Mouse (Mus musculus): Measurements from ENCODE around the gene Wipi2. TPM values are rescaled to one million over a fixed set of nuclear protein-coding genes. Genes with fewer than 3 reads are reported as not detected.

The Wipi2 gene
- polyA plus RNA-seq, 1 experiment: 59.9 TPM

DNA sequence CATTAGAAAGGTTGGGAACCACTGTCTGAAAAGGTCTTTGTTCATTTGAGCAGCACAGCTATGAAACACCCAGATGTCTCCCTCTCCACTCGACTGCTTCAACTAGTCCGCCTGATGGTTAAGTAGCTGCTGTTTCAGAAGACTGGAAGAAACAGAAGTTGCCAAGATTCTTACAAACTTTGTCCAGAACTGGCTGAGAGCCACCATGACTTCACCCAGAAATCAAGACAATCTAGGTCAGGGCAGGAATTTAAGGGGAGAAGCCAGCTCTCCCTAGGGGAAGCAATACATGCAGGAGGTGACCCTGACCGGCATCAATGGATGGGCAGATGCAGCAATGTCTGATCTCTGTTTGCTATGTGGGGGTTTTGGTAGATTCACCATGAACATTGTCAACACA lies 54.4 kb downstream of the Wipi2 start:
- Histone ChIP-seq H3K27ac (ENCODE audit: insufficient read depth, low read length) (no peak overlapping the region), H3K4me1 (ENCODE audit: control insufficient read depth, insufficient read depth, low read length) (no peaks in the 10 kb centered on the region), H3K4me3 (ENCODE audit: insufficient read depth, low read length) (no peak overlapping the region)
- no peak for TF ChIP-seq CTCF (IDR thresholded peaks at IDR 0.05; ENCODE audit: borderline replicate concordance, insufficient read depth, low read length)

GRCm38 (mm10) chr5:142682529-142682928 lies 55.0 kb downstream of the Wipi2 start:
- Histone ChIP-seq H3K4me1 (ENCODE audit: control insufficient read depth, insufficient read depth, low read length) (no peaks in the 10 kb centered on the region), H3K4me3 (ENCODE audit: insufficient read depth, low read length) (no peak overlapping the region), H3K27ac (ENCODE audit: insufficient read depth, low read length) (no peak overlapping the region)
- TF ChIP-seq CTCF (IDR thresholded peaks at IDR 0.05; ENCODE audit: borderline replicate concordance, insufficient read depth, low read length): no peak
- TF ChIP-seq POLR2A (IDR thresholded peaks at IDR 0.05; ENCODE audit: low read depth, low read length): no peak

- TF ChIP-seq POLR2A (IDR thresholded peaks at IDR 0.05; ENCODE audit: low read depth, low read length): no peak
- no peak for TF ChIP-seq CTCF (IDR thresholded peaks at IDR 0.05; ENCODE audit: borderline replicate concordance, insufficient read depth, low read length)
- no peaks in the 10 kb centered on the region for H3K4me1 ChIP-seq (ENCODE audit: control insufficient read depth, insufficient read depth, low read length)
- no peak overlapping the region for H3K27ac ChIP-seq (ENCODE audit: insufficient read depth, low read length)
- H3K4me3 ChIP-seq (ENCODE audit: insufficient read depth, low read length): no peak overlapping the region
Observed at GRCm38 (mm10) chr5:142688866-142689265, 61.4 kb downstream of the Wipi2 start.

GRCm38 (mm10) chr5:142690343-142690742 lies 62.8 kb downstream of the Wipi2 start:
- TF ChIP-seq CTCF (IDR thresholded peaks at IDR 0.05; ENCODE audit: borderline replicate concordance, insufficient read depth, low read length): no peak
- TF ChIP-seq POLR2A (IDR thresholded peaks at IDR 0.05; ENCODE audit: low read depth, low read length): no peak
- Histone ChIP-seq H3K27ac (ENCODE audit: insufficient read depth, low read length) (no peak overlapping the region), H3K4me3 (ENCODE audit: insufficient read depth, low read length) (no peak overlapping the region), H3K4me1 (ENCODE audit: control insufficient read depth, insufficient read depth, low read length) (no peaks in the 10 kb centered on the region)

- no peak within 1 kb of the TSS for H3K27ac ChIP-seq (ENCODE audit: insufficient read depth, low read length)
- TF ChIP-seq POLR2A (IDR thresholded peaks at IDR 0.05; ENCODE audit: low read depth, low read length) (no peak), CTCF (IDR thresholded peaks at IDR 0.05; ENCODE audit: borderline replicate concordance, insufficient read depth, low read length) (no peak)
- H3K4me3 ChIP-seq (ENCODE audit: insufficient read depth, low read length): no peak within 1 kb of the TSS
- H3K4me1 ChIP-seq (ENCODE audit: control insufficient read depth, insufficient read depth, low read length): no peaks in the 10 kb centered on the region
Observed at GRCm38 (mm10) chr5:142692248-142692647, 64.8 kb downstream of the Wipi2 start, which contains the start of gene Slc29a4. TSS of gene Slc29a4 (plus strand) at chr5:142692512.

DNA sequence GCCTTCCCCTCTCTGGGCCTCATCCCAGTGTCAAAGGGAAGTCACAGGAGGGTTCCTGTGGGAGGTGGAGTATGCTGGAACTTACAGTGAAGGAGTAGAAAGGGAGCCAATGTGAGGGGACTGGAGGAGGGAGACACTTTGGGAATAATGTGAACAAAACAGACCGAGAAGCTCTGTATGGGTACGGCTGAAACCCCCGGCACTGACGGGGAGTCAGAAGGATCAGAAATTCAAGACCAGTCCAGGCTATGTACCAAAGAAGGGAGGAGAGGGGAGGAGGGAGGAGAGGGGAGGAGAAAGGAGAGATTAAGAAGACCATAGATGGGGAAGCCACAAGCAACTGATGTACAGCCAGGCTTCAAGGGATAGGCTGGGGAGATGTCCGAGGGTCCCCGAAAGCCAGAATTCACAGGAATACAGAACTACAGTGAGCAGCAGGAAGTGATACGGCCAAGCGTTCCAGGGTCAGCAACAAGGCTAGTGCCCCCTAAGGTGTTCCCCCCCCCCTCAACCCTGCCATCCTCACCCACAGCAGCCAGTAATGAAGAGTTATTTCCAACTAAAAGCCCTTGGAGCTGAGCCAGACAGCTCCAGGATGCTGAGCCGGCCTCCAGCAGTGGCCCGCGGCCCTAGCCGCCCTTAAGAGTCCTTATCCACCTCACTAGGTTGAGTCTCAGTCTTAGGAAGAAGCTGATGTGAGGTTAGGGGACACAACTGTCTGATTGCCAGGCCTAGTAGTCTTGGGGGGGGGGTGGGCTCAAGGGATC lies 65.7 kb downstream of the Wipi2 start:
- TF ChIP-seq CTCF (IDR thresholded peaks at IDR 0.05; ENCODE audit: borderline replicate concordance, insufficient read depth, low read length) (no peak), POLR2A (IDR thresholded peaks at IDR 0.05; ENCODE audit: low read depth, low read length) (no peak)
- Histone ChIP-seq H3K4me1 (ENCODE audit: control insufficient read depth, insufficient read depth, low read length) (no peaks in the 10 kb centered on the region), H3K4me3 (ENCODE audit: insufficient read depth, low read length) (no peak overlapping the region), H3K27ac (ENCODE audit: insufficient read depth, low read length) (no peak overlapping the region)

- TF ChIP-seq POLR2A (IDR thresholded peaks at IDR 0.05; ENCODE audit: low read depth, low read length) (no peak), CTCF (IDR thresholded peaks at IDR 0.05; ENCODE audit: borderline replicate concordance, insufficient read depth, low read length) (no peak)
- Histone ChIP-seq H3K4me3 (ENCODE audit: insufficient read depth, low read length) (no peak overlapping the region), H3K4me1 (ENCODE audit: control insufficient read depth, insufficient read depth, low read length) (no peaks in the 10 kb centered on the region), H3K27ac (ENCODE audit: insufficient read depth, low read length) (no peak overlapping the region)
Observed at GRCm38 (mm10) chr5:142693738-142694430, 66.4 kb downstream of the Wipi2 start.

GRCm38 (mm10) chr5:142694627-142695340 lies 67.3 kb downstream of the Wipi2 start:
- Histone ChIP-seq H3K4me3 (ENCODE audit: insufficient read depth, low read length) (no peak overlapping the region), H3K4me1 (ENCODE audit: control insufficient read depth, insufficient read depth, low read length) (no peaks in the 10 kb centered on the region), H3K27ac (ENCODE audit: insufficient read depth, low read length) (no peak overlapping the region)
- no peak for TF ChIP-seq CTCF (IDR thresholded peaks at IDR 0.05; ENCODE audit: borderline replicate concordance, insufficient read depth, low read length)
- TF ChIP-seq POLR2A (IDR thresholded peaks at IDR 0.05; ENCODE audit: low read depth, low read length): no peak

DNA sequence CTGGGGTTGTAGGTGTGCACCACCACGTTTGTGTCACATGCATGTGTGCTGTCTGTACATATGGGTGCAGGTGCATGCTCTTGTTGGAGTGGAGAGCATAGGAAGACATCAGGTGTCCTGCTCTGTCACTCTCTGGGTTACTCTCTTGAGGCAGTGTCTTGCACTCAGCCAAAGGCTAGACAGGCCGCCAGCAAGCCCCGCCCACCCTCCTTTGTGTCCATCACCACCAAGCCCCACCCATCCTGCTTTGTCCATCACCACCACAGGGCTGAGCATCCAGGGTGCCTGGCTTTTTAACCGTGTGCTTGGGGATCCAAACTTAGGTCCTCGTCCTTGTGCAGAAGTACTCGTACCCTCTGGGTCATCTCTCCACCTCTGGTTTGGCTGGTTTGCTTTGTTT lies 68.8 kb downstream of the Wipi2 start:
- Histone ChIP-seq H3K4me3 (ENCODE audit: insufficient read depth, low read length) (no peak overlapping the region), H3K4me1 (ENCODE audit: control insufficient read depth, insufficient read depth, low read length) (no peaks in the 10 kb centered on the region), H3K27ac (ENCODE audit: insufficient read depth, low read length) (no peak overlapping the region)
- no peak for TF ChIP-seq POLR2A (IDR thresholded peaks at IDR 0.05; ENCODE audit: low read depth, low read length)
- no peak for TF ChIP-seq CTCF (IDR thresholded peaks at IDR 0.05; ENCODE audit: borderline replicate concordance, insufficient read depth, low read length)

DNA sequence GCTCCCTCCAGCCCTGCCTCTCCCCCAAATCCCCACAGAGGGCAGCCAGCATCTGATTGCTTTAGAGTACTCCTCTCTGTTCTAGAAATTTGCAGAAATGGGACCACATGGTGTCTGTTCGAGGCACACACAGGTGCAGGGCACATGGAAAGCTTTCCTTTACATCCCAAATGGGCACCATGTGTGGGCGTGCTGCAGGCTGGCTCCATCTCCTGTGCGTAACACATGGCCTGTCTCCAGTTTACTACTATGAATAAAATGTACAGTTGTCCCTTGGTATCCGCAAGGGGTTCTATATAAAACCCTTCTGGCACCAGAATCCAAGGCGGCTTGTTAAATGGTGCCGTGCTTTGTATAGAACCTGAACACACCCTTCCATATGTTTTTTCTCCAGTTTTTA lies 69.4 kb downstream of the Wipi2 start:
- no peaks in the 10 kb centered on the region for H3K4me1 ChIP-seq (ENCODE audit: control insufficient read depth, insufficient read depth, low read length)
- no peak for TF ChIP-seq POLR2A (IDR thresholded peaks at IDR 0.05; ENCODE audit: low read depth, low read length)
- TF ChIP-seq CTCF (IDR thresholded peaks at IDR 0.05; ENCODE audit: borderline replicate concordance, insufficient read depth, low read length): no peak
- H3K27ac ChIP-seq (ENCODE audit: insufficient read depth, low read length): no peak overlapping the region
- no peak overlapping the region for H3K4me3 ChIP-seq (ENCODE audit: insufficient read depth, low read length)

All from embryonic fibroblast, embryonic 13.5 days (primary cell).